Mouse (Mus musculus) heart, postnatal 14 days (tissue): Measurements from ENCODE around the gene Snx29. TPM values are rescaled to one million over a fixed set of nuclear protein-coding genes. Genes with fewer than 3 reads are reported as not detected.
"Not testable (repeated sequence)": the region's sequence is repeated elsewhere in the genome, so short reads cannot be mapped to it uniquely, and the experiment has no call there.

Source experiments
- DNase-seq, 2 experiments: peaks; one replicate each; pipeline ENCODE4 v3.0.0; 2021 to 2022
- intact Hi-C: fragments of 180-260 bp; cut with DNase I; formaldehyde crosslinking; loops from one replicate; pipeline ENCODE4 v1.15.1; 2025
- total RNA-seq, 2 experiments: library from RNA; stranded (reverse); gene quantifications; 2 replicates each; pipeline ENCODE4 v1.2.3; 2021

Snx29 gene
- total RNA-seq, 2 experiments from 2014 or later = 13.5 to 17.4 TPM

DNA sequence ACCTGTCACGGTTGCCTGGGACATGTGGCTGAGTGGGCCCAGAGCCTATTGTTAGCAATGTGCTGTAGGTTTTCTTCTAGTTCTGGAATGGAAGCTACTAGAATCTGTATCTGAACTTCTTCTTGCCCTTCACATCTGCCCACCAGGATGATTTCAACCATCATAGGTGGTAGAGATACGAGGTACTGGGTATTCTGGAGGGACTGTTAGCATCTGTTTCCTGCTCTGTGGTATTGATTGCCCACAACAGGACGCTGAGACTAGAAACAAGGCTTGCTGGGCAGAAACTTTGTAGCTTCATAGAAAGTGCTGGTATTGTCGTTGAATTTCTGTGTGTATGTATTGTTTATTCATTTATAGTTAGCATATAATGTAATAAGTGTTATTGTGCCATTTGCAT, 118.9 kb downstream of the Snx29 start:
- no peak for DNase-seq
- intact Hi-C loops = no loop called here

DNA sequence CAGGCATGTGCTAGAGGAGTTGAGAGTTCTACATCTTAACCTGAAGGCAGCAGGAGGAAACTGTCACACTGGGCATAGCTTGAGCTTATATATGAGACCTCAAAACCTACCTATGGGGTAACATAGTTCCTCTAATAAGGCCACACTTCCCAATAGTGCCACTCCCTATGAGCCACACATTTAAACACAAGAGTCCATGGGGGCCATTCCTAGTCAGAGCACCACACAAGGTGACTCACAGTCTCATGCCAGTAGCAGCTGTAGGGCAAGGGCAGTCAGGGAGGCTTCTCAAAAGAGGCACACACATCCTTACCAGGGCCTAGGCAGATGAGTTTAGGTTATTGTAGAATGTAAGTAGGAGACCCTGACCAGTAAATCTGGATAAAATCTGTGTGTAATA, 119.8 kb downstream of the Snx29 start:
- intact Hi-C loops = no loop called here
- DNase-seq = no peak

DNA sequence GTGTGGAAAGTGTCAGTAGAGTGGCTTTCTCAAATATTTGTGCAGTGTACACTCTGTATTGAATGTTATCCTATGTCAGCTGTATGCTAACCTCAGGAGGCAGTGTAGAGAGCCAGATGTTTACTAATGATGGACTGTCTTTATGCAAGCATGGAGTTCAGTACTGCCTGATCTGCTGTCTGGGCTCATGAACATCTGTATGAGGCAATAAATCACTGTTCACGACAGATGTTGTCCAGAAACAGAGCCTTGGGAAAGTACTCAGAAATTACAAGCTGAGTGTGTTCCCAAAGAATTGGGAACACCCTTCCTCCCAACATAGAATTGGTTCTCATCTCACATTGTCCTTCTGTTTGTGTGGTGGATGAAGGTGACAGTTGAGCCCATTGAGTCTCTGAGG, 121.9 kb downstream of the Snx29 start:
- DNase-seq = no peak
- intact Hi-C loops = no loop called here

GRCm38 (mm10) chr16:11446977-11447376, 124.3 kb downstream of the Snx29 start:
- intact Hi-C loops = no loop called here
- no peak for DNase-seq

- intact Hi-C loops = no loop called here
Measured at GRCm38 (mm10) chr16:11447905-11448304, 125.2 kb downstream of the Snx29 start.

GRCm38 (mm10) chr16:11448696-11449095, 126.0 kb downstream of the Snx29 start:
- intact Hi-C loops, DNase-seq: not testable (repeated sequence)

More at GRCm38 (mm10) chr16:11447905-11448304, 125.2 kb downstream of the Snx29 start:
- DNase-seq = no peak

- no peak for DNase-seq
- intact Hi-C loops = no loop called here
Measured at GRCm38 (mm10) chr16:11449344-11449743, 126.6 kb downstream of the Snx29 start.

DNA sequence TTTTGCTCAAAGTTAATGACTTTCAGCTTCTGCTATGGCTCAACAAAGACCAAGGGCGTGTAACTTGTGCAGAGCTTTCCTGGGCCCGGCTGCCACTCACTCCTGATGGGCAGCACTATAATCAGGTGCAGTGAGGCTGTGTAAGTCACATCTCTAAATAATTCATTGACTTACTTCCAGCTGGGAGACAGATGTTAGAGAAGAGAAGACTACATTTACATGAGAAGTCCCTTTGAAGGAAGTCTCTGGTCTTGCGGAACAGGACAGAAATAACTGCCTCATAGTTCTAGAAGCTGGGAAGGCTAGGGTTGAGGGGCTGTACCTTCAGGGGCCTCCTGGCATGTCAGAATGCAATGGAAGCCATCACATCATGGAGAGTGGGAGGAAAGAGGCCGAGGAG, 127.9 kb downstream of the Snx29 start:
- DNase-seq = no peak
- intact Hi-C loops = no loop called here

DNA sequence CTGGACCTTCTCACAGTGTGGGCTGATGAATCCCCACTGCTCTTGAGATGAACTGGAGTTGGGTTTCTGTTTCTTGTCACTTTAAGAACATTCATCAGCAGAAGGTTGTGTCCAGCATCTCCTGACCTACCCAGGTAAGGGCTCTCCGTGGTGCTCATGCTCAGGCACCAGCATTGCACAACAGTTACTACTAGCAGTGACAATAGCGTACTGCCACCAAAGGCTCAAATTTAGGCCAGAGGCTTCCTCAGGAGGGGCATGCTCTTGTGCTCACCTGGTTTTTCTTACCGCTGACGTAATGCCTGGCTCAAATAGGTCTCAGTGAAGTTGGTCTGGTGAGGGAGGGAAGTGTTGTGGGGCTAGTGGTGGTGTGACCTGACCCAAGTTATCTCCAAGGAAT, 132.2 kb downstream of the Snx29 start:
- intact Hi-C loops = no loop called here
- DNase-seq = no peak

DNA sequence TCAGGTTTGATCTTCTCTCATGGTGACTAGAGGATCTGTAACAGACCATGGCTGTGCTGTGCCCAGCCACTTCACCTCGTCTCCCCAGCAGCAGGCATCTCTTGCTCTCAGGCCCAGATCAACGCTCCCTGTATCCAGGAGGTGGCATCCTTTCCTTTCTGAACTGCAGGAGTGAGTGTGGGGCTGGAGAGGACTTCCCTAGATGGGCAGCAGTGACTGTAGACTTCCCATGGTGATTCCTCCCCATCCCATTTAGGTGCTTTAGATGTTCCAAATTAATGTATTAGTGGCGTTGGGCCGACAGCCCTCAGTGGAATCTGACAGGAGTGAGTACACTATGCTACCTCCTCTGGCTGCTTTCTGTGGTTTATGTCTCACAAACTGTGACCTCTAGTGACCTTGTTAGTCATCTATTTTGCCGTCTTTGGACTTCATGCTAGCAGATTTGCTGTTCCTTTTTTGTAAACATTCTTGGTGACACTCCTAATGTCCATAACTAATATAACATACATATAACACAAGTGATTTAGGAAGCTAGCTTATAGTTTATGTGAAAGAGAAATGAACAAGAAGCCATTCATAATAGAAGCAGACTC, 132.9 kb downstream of the Snx29 start:
- intact Hi-C loops = no loop called here
- DNase-seq = peak in 1 of 2 experiments; percentile 42

GRCm38 (mm10) chr16:11456141-11456645, 133.5 kb downstream of the Snx29 start:
- peak in 1 of 2 experiments; percentile 6 for DNase-seq
- intact Hi-C loops = no loop called here

DNA sequence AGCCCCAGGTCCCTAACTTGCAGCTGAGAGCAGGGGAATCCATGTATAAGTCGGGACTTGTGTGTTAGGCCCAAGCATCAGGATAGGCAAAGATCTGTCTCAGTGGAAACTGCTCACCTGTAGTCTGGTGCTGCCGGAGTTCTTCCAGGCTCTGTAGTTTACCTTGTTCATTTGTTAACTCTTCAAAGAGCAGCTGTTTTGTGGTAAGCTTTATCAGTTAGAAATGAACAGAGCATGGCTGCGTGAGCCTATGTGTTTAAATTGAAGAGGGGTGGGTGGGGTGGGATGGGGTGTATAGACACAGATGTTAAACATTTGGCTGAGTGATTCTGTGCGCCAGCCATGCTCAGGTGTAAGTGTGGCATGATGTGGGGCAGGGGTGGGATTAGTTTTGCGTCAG, 134.4 kb downstream of the Snx29 start:
- intact Hi-C loops = no loop called here
- DNase-seq = no peak

- intact Hi-C loops = no loop called here
- DNase-seq = no peak
Measured at GRCm38 (mm10) chr16:11457609-11458350, 135.1 kb downstream of the Snx29 start.

- no peak for DNase-seq
- intact Hi-C loops = loop anchor here (10.0 kb wide), 1 partner anchor 745 kb away; no protein-coding TSS in a partner anchor
Measured at GRCm38 (mm10) chr16:11460210-11460609, 137.5 kb downstream of the Snx29 start.

DNA sequence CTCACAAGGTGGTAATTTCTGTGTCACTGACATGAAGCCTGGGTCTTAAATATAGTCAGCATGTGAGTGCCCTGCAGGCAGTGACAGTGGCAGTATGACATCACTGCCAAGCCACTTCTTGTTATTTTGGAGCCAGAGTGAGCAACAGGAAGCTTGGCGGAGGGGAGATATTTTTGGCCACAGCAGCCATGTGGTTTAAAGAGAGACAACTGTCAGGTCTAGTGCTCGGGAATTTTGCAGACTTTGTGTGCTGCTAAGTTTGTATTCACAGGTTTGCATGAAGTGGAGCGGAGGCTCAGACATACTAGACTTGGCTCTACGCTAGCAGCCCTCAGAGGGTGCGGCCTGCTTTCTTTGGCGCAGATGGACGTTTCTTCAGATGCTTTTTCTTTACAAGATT, 138.9 kb downstream of the Snx29 start:
- peak; percentile 48 to 66 for DNase-seq
- intact Hi-C loops = loop anchor here (10.0 kb wide), 1 partner anchor 743 kb away; no protein-coding TSS in a partner anchor

GRCm38 (mm10) chr16:11468533-11469179, 145.9 kb downstream of the Snx29 start:
- DNase-seq = peak; percentile 76 to 87
- intact Hi-C loops = loop anchor here (2.0 to 10.0 kb wide), 3 partner anchors 136 to 736 kb away; no protein-coding TSS in a partner anchor

GRCm38 (mm10) chr16:11469491-11469890, 146.8 kb downstream of the Snx29 start:
- no peak for DNase-seq
- intact Hi-C loops = loop anchor here (2.0 to 10.0 kb wide), 3 partner anchors 135 to 735 kb away; no protein-coding TSS in a partner anchor

GRCm38 (mm10) chr16:11471246-11471645, 148.5 kb downstream of the Snx29 start:
- intact Hi-C loops = loop anchor here (5.0 kb wide), 1 partner anchor 111 kb away; no protein-coding TSS in a partner anchor
- no peak for DNase-seq

DNA sequence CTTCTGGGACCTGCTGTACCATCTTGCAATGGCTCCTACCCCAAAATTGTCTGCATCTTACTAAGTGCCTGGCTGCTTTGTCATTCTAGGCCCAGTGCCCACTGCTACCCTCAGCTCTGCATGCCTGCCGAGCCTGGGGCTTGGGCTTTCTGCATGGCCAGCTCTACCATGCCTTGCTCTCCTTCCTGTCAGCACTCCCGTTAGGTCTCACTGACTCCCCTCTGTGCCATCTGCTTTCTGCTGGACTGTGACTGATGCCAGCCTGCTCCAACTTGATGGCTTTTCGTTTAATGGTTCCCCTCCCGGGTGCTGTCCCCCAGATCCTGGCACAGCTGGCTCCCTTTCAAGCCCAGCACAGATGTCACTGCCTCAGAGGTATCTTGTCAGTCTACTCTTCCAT, 150.1 kb downstream of the Snx29 start:
- no peak for DNase-seq
- intact Hi-C loops = loop anchor here (5.0 kb wide), 1 partner anchor 109 kb away; no protein-coding TSS in a partner anchor

GRCm38 (mm10) chr16:11473474-11473873, 150.8 kb downstream of the Snx29 start:
- no peak for DNase-seq

More at GRCm38 (mm10) chr16:11473474-11473873, 150.8 kb downstream of the Snx29 start:
- intact Hi-C loops = loop anchor here (5.0 kb wide), 1 partner anchor 109 kb away; no protein-coding TSS in a partner anchor
